Mouse (Mus musculus) embryo, embryonic 11.5 days (tissue): Measurements from ENCODE around the gene Hsp90aa1.
A peak's percentile ranks its signal among the peaks of the same experiment; 100 is the strongest.
"Not testable (repeated sequence)": the region's sequence is repeated elsewhere in the genome, so short reads cannot be mapped to it uniquely, and the experiment has no call there.

Experiments
- DNase-seq: peaks from one replicate; pipeline ENCODE4 v3.0.0-alpha.2; 2012; ENCODE audit warnings: low read depth, low spot score

Hsp90aa1 gene

DNA sequence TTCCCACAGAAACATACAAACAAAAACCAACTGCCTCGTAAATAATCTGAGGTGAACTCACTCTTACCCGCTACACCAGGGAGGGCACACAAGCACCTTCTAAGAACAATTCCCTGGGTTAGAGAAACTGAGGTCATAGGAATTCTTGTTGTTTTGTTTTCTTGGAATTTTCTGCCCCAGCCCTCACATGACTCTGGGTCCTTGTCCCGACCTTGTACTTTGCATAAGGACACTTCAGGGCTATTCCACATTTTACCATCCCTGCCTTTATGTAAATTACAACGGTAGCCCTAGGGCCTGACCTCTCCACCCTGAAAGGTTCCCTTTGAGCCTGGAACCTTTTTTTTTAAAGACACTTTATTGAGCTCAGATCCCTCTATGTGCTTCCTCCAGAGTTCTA lies at the start of gene Hsp90aa1:
Gene Hsp90aa1, minus strand, starts transcription at position 173 of the 400 bp plus-strand sequence.
- no peak for DNase-seq

DNA sequence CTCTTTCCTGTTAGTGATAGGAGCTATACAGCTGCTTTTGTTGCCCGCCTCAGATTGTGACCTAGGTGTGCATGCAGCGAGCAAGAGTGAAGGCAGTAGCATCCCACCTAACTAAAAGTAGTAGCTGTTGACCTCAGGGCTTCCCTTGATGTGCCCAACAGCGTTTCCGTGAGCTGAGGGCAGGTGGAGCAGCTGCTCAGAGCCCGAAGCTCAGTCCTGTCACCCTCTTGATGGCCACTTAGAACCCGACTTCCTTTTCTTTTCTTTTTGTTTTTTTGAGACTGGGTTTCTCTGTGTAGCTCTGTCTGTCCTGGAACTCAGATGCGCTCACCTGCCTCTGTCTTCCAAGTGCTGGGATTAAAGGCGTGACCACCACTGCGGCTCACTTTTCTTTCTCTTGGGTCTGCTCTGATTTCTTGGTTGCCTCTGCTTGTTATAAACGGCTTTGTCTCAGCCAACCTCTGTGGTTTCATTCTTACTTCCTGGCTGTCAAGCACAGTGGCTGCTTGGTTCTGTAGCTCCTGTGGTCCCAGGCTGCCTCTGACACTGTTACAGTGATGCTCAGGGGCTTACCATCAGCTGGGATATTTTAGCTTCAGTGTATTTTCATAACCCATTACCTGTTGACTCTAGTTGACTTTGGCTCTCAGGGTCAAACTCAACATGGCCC lies 48.4 kb upstream of the Hsp90aa1 start:
- no peak for DNase-seq

GRCm38 (mm10) chr12:110738158-110738921 lies 35.8 kb upstream of the Hsp90aa1 start:
- no peak for DNase-seq

GRCm38 (mm10) chr12:110737170-110738157 lies 34.9 kb upstream of the Hsp90aa1 start, which contains the start of gene Wdr20:
TSS of gene Wdr20 (plus strand) at chr12:110737944.
- DNase-seq: peak; percentile 96

GRCm38 (mm10) chr12:110736641-110737040 lies 34.1 kb upstream of the Hsp90aa1 start:
- DNase-seq: no peak

- DNase-seq: not testable (repeated sequence)
Observed at GRCm38 (mm10) chr12:110733254-110733653, 30.7 kb upstream of the Hsp90aa1 start.

GRCm38 (mm10) chr12:110726428-110726827 lies 23.9 kb upstream of the Hsp90aa1 start:
- no peak for DNase-seq

DNA sequence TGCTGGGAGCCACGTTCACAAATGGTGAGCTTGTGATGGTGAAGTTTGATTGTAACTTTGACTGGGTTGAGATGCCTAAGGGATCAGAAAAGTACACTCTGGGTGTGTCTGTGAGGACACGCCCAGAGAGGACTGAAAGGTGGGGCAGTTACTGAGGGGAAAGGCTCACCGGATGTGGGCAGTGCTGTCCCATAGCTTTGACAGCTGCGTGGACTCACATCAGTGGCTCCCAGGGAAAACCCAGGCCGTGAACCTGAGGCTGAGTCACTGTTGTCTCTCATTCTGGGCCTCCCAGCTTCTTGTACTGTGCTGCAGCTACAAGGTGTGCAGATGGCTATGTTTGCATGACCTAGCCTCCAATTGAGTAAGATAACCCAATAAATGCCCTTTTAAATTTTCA lies 23.0 kb upstream of the Hsp90aa1 start:
- DNase-seq: no peak

GRCm38 (mm10) chr12:110725051-110725450 lies 22.5 kb upstream of the Hsp90aa1 start:
- DNase-seq: no peak

- DNase-seq: no peak
Observed at GRCm38 (mm10) chr12:110716004-110716403, 13.5 kb upstream of the Hsp90aa1 start.

- no peak for DNase-seq
Observed at GRCm38 (mm10) chr12:110714215-110714614, 11.7 kb upstream of the Hsp90aa1 start.

- no peak for DNase-seq
Observed at GRCm38 (mm10) chr12:110713784-110714183, 11.3 kb upstream of the Hsp90aa1 start.

DNA sequence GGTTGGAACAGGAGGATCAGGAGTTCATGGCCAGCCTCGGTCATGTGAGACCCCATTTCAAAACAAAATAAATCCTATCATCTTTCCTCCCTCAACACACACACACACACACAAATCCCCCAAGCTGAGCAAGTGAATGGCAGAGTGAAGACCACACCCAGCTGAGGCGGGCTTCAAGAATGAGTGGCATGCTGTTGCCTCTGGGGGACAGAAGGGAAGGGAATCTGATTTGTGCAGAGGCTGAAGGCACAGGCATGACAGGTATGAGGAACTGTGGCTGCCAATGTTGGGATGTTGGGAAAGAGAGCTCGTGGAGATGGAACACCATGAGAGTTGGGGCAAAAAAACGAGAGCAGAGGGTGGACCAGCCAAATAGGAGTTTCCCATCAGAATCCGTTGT lies 8.7 kb upstream of the Hsp90aa1 start:
- DNase-seq: no peak

DNA sequence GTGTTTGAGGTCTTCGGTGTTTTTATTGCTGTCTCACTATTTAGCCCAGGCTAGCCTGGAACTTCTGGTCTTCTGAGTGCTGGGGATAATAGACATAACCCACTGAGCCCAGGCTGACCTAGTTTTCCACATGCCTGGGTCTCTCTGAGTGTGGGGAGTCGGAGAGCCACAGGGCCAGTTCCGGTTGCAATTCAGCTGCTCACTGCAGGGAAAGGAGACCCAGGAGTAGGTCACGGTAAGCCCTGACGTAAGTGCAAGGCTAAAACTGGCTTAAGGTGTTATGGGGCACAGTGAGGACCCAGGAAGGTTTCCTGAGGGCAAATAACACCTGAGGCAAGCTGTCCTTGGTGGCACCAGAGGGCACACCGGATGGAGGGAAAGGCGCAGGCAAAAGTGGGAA lies 4.9 kb upstream of the Hsp90aa1 start:
- DNase-seq: no peak

- DNase-seq: no peak
Observed at GRCm38 (mm10) chr12:110706337-110707231, 4.1 kb upstream of the Hsp90aa1 start.

DNA sequence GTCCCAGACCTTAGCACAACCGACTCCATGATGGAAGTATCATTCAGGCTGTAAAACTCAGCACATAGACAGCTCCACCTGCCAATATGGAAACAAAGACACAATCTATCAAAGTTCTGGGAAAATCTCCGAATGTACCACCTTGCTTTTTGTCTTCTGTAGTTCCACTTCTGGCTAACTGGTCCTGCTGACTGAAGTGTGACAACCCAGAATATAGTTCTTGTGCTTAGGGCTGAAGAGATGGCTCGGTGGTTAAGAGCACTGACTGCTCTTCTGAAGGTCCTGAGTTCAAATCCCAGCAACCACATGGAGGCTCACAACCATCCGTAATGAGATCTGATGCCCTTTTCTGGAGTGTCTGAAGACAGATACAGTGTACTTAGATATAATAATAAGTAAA lies 2.9 kb upstream of the Hsp90aa1 start:
- not testable (repeated sequence) for DNase-seq

- no peak for DNase-seq
Observed at GRCm38 (mm10) chr12:110703682-110704081, 1.2 kb upstream of the Hsp90aa1 start.

DNA sequence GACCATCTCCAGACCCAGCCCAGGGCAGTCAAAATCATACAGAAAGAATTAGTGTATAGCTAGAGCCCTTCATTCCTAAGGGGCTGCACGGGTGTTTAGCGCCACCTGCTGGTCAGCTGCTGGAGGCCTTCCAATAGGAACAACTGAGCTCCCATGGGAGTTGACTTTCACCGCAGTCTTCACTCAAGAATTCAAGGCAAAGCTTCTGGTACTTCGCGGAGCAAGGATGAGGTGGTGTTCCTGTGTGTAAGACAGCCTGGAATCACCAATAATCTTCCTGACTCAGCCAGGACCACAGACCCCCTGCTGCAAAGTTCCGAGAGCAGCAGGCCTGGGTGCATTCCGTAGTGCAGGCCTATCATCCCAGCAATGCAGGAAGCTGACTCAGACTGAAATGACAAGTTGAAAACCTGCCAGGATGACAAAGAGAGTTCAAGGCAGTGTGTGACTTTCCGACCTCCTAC lies 512 bp upstream of the Hsp90aa1 start:
- DNase-seq: peak; percentile 83

DNA sequence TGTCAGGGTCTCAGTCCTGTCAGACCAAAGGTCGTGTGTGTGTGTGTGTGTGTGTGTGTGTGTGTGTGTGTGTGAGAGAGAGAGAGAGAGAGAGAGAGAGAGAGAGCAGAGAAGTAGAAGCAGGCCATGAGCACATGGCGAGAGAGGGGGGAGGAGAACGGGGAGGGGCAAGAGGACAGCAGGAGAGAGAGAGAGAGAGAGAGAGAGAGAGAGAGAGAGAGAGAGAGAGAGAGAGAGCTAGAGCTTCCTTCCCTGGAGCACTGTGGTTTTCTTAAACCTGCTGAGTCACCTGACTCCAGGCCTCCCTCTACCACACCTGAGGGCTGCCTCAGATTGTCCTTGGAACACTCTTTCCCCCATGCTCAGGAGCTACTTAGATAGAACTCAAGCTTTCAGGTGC lies 1.2 kb downstream of the Hsp90aa1 start:
- not testable (repeated sequence) for DNase-seq

- no peak for DNase-seq
Observed at GRCm38 (mm10) chr12:110700730-110701129, 1.8 kb downstream of the Hsp90aa1 start.

GRCm38 (mm10) chr12:110699171-110699547 lies 3.4 kb downstream of the Hsp90aa1 start:
- no peak for DNase-seq
